Mouse (Mus musculus) hindbrain, embryonic 14.5 days (tissue): ENCODE results near the gene Zfp423. TPM values are rescaled to one million over a fixed set of nuclear protein-coding genes. Genes with fewer than 3 reads are reported as not detected.

ENCODE experiments used
- ATAC-seq: fragments of 200-750 bp; cut with Nextera tagmentation; 2 replicates; pipeline ENCODE4 v1.8.0; 2017; ENCODE audit warnings: moderate number of reproducible peaks, mild to moderate bottlenecking, moderate TSS enrichment, moderate library complexity; ENCODE audit not compliant: low FRiP score
- DNase-seq: peaks from one replicate; pipeline ENCODE4 v3.0.0-alpha.2; 2015; ENCODE audit warnings: low spot score
- H3K27ac ChIP-seq: fragments of 300-500 bp; sonication (generic); 2 replicates; pipeline ENCODE4 v1.5.1; 2014; ENCODE audit warnings: mild to moderate bottlenecking, moderate library complexity
- H3K27me3 ChIP-seq: fragments of 300-500 bp; sonication (generic); 2 replicates; pipeline ENCODE4 v1.6.1; 2014; ENCODE audit warnings: mild to moderate bottlenecking, low read length, mixed read lengths; ENCODE audit not compliant: control insufficient read depth, insufficient read depth
- H3K36me3 ChIP-seq: fragments of 300-500 bp; sonication (generic); replicated peaks from 2 replicates; pipeline ENCODE4 v1.6.1; 2014; ENCODE audit not compliant: control insufficient read depth, insufficient read depth
- H3K4me1 ChIP-seq: fragments of 300-500 bp; sonication (generic); replicated peaks from 2 replicates; pipeline ENCODE4 v1.6.1; 2014; ENCODE audit warnings: antibody characterized with exemption, low read length, mixed read lengths; ENCODE audit not compliant: control insufficient read depth, insufficient read depth
- H3K4me2 ChIP-seq: fragments of 300-500 bp; sonication (generic); replicated peaks from 2 replicates; pipeline ENCODE4 v1.6.1; 2014; ENCODE audit warnings: mild to moderate bottlenecking, moderate library complexity
- H3K4me3 ChIP-seq: fragments of 300-500 bp; sonication (generic); replicated peaks from 2 replicates; pipeline ENCODE4 v1.5.1; 2014; ENCODE audit warnings: mild to moderate bottlenecking, low read length
- H3K9ac ChIP-seq: fragments of 300-500 bp; sonication (generic); 2 replicates; pipeline ENCODE4 v1.6.1; 2014
- H3K9me3 ChIP-seq: fragments of 300-500 bp; sonication (generic); 2 replicates; pipeline ENCODE4 v1.6.1; 2016; ENCODE audit warnings: low read length; ENCODE audit not compliant: control insufficient read depth
- WGBS: fragments of 180-500 bp; shearing (Covaris S2); extraction: QIAGEN DNeasy Blood & Tissue Kit; methylation state at CpG from one replicate; pipeline ENCODE4 v1.1.7; 2014; 5-methylcytosine and 5-hydroxymethylcytosine counted together
- polyA plus RNA-seq: library from polyadenylated mRNA; unstranded; fragments of >200 nt; fragmentation: Nextera tagmentation; extraction: Ambion mirVana; gene quantifications from 2 replicates; pipeline ENCODE4 v1.2.1, GENCODE M21; 2014

The Zfp423 gene
- polyA plus RNA-seq, 1 experiment from 2014 or later: 42.3 TPM

DNA sequence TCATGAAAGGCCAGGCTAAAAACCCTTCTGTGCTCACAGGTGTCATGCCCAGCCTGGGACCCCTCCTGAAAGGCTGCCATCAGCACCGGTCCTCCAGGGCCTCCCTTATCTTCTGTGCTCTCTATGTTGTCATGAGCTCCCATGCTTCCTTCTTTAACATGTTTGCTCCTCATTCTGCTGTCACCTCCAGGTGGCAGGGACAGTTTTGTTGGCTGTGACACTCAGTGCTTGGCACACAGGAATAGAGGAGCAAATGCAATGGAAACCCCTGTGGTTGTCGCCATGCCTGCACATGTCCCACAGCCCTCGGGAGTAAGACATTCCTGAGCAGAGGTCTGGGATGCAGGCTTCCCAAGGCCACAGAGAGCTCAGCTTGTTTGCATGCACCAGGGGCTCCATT is 194.1 kb downstream of the Zfp423 start:
- Histone ChIP-seq H3K9ac (no peak overlapping the region), H3K4me3 (no peak overlapping the region), H3K27me3 (no peaks in the 10 kb centered on the region), H3K27ac (no peak overlapping the region), H3K9me3 (no peaks in the 10 kb centered on the region), H3K4me1 (no peaks in the 10 kb centered on the region), H3K36me3 (no peaks in the 10 kb centered on the region), H3K4me2 (no peak overlapping the region)
- 86% methylated on average over 3 of the region's 3 CpGs for WGBS
- ATAC-seq: no peak
- DNase-seq: no peak

DNA sequence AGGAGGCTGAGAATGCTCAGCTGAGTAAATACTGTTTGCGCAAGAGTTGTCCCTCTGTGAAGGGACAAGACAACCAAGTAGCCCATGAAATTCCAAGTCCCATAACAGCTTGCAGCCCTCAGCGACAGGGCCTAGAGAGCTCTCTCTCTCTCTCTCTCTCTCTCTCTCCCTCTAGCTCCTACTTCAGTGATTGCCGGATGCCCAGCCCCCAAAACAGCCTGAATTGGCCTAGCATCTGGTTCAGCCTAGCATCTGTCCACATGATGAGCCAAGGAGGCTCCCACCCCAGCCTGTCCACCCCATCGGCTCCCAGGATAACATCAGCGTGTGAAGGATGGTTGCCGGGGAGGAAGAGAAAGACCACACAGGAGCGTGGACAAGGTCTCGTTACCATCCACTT is 200.6 kb downstream of the Zfp423 start:
- DNase-seq (no peak), ATAC-seq (no peak)
- Histone ChIP-seq H3K36me3 (no peaks in the 10 kb centered on the region), H3K9ac (no peak overlapping the region), H3K4me2 (no peak overlapping the region), H3K27ac (peak overlapping the region; percentile 51; the same call in 1 of the 2 replicates), H3K27me3 (no peaks in the 10 kb centered on the region), H3K4me1 (peaks cover 12% of the 10 kb centered on the region; the same call in 1 of the 2 replicates), H3K4me3 (no peak overlapping the region), H3K9me3 (no peaks in the 10 kb centered on the region)
- WGBS: 43% methylated on average over 8 of the region's 8 CpGs

DNA sequence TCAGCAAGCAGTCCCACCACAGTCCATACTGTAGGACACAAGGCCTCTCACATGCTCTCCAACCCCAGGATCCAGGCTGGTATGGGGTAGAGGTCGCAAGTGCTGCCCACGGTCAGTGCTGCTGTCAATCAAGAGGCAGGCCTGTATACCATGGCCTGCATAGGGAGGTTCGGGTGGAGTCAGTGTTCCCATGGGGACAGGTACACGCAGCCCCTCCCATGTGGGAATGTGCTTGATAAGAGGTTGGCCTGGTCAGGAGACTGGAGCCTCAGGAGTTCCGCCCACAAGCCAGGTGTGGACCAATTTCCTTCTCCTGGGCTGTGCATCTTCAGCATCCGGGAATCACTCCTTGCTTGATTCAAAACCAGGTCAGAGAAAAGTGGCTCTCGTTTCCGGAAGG is 204.5 kb downstream of the Zfp423 start:
- Histone ChIP-seq H3K27ac (no peak overlapping the region), H3K27me3 (no peaks in the 10 kb centered on the region), H3K36me3 (no peaks in the 10 kb centered on the region), H3K4me2 (no peak overlapping the region), H3K4me1 (peaks cover 44% of the 10 kb centered on the region), H3K9ac (no peak overlapping the region), H3K9me3 (no peaks in the 10 kb centered on the region), H3K4me3 (no peak overlapping the region)
- ATAC-seq: no peak
- WGBS: 88% methylated on average over 8 of the region's 8 CpGs
- no peak for DNase-seq

DNA sequence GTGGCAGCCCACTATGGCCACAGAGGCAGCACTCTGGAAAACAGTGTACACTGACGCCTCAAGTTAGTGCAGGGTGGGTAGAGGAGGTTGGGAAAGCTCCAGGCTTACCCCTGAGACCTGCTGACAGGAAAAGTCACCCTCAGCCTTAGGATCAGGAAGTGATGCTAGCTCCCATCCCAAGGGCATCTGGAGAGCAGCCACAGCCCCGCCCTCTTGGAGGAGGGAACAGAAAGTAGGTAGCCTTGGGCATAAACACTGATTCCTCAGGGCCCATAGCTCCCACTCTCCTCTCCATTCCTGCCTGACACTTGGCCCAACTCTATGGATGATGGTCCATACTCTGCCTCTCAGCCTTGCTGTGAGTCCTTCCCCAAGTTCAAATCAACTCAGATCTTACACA is 205.8 kb downstream of the Zfp423 start:
- H3K4me2 ChIP-seq: no peak overlapping the region
- H3K9me3 ChIP-seq: no peaks in the 10 kb centered on the region
- no peaks in the 10 kb centered on the region for H3K27me3 ChIP-seq
- H3K36me3 ChIP-seq: no peaks in the 10 kb centered on the region
- H3K4me1 ChIP-seq: peaks cover 39% of the 10 kb centered on the region
- no peak overlapping the region for H3K27ac ChIP-seq
- ATAC-seq (no peak), DNase-seq (no peak)
- WGBS: 52% methylated on average over 2 of the region's 2 CpGs
- H3K9ac ChIP-seq: no peak overlapping the region
- no peak overlapping the region for H3K4me3 ChIP-seq

DNA sequence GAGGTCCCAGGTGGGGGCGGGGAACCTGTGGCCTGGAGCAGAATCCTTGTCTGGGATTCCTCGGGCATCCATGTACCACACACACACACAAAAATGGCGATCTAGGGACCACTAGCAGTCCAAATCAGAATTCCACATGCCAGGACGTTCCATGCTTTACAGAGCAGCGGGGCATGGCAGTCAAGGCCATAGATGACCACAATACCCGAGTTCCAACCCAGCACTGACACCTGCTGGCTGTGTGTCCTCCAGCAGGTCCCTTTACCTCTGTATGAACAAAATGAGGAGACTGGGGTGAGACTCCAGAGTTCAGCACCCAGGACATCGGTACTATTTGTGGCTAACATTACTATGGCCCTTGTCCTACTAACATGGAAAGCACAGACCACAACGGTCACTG is 206.2 kb downstream of the Zfp423 start:
- H3K27me3 ChIP-seq: no peaks in the 10 kb centered on the region
- no peaks in the 10 kb centered on the region for H3K9me3 ChIP-seq
- DNase-seq (no peak), ATAC-seq (0 out of 2 replicates have a peak, but pooled peaks have one; percentile 6)
- no peak overlapping the region for H3K4me2 ChIP-seq
- H3K36me3 ChIP-seq: no peaks in the 10 kb centered on the region
- peaks cover 34% of the 10 kb centered on the region for H3K4me1 ChIP-seq
- 0 out of 2 replicates have a peak overlapping the region, but pooled peaks have one; percentile 21 for H3K9ac ChIP-seq
- WGBS: 60% methylated on average over 8 of the region's 8 CpGs
- peak overlapping the region; percentile 66 for H3K27ac ChIP-seq
- H3K4me3 ChIP-seq: no peak overlapping the region

DNA sequence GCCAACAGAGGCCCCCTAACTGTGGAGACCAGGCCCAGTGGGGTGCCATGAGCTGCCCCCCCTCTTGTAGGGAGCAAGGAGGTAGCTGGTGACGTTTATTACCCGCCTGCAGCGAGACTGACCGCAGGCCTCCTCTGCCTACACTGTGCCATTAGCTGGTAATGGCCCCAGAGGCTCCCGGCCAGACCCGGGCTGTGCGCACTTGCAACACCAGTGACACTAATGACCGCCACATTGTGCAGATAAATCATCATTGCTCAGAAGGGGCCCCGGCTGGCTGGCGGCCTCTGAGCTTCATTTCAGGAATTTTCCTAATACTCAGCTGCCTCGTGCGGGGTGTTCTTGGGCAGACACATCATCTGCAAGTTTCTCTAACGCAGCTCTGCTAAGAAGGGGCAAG is 206.7 kb downstream of the Zfp423 start:
- Histone ChIP-seq H3K27me3 (no peaks in the 10 kb centered on the region), H3K27ac (peak overlapping the region; percentile 66), H3K9ac (0 out of 2 replicates have a peak overlapping the region, but pooled peaks have one; percentile 21), H3K36me3 (no peaks in the 10 kb centered on the region), H3K4me1 (peaks cover 37% of the 10 kb centered on the region), H3K9me3 (no peaks in the 10 kb centered on the region), H3K4me3 (no peak overlapping the region), H3K4me2 (no peak overlapping the region)
- WGBS: 46% methylated on average over 13 of the region's 13 CpGs
- DNase-seq (no peak), ATAC-seq (0 out of 2 replicates have a peak, but pooled peaks have one; percentile 56)

DNA sequence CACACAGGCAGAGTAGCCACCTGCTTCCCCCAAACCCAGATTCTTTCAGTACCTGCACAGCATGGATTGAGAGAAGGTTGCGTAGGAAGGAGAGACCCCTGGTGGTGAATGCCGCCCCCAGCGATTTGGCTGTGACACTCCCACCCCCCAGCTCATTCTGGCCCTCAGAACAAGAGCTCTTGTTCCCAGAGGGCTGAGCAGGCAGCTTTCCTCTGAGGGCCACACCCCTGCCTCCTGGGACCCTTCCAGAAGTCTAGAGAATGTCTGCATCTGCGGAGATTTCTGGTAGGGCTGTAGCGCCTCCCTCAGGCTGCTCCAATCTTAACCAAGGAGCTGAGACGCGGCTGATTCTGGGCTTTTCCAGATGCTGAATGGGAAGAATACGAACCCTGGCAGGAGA is 211.8 kb downstream of the Zfp423 start:
- Histone ChIP-seq H3K4me1 (peaks cover 77% of the 10 kb centered on the region), H3K27me3 (no peaks in the 10 kb centered on the region)

DNA sequence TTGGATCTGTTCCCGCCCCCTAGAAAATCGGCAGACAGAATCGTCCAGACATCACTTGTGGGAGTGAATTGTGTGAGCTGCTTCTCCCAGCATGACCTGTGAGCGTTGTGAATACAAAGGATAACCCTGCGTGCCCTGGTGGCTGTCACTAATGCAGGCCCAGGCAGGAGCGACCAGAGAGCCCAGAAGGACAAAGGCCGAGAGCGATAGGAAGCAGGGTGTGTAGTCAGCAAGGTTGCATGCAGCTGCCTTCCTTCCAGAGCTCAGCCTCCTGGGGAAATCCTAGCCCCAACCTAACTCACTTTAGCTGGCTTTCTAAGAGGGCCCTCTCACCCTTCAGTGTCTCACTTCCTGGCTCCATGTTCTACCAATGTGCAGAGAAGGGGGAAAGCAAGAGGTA is 212.3 kb downstream of the Zfp423 start:
- peak overlapping the region; percentile 86 for H3K27ac ChIP-seq
- H3K9ac ChIP-seq: no peak overlapping the region
- no peaks in the 10 kb centered on the region for H3K27me3 ChIP-seq
- no peak for DNase-seq
- WGBS: 6% methylated on average over 8 of the region's 8 CpGs
- no peak overlapping the region for H3K4me3 ChIP-seq
- H3K36me3 ChIP-seq: no peaks in the 10 kb centered on the region
- H3K4me1 ChIP-seq: peaks cover 76% of the 10 kb centered on the region
- no peaks in the 10 kb centered on the region for H3K9me3 ChIP-seq
- no peak overlapping the region for H3K4me2 ChIP-seq
- no peak for ATAC-seq

More for the DNA sequence above, 211.8 kb downstream of the Zfp423 start:
- 18% methylated on average over 8 of the region's 8 CpGs for WGBS
- Histone ChIP-seq H3K36me3 (no peaks in the 10 kb centered on the region), H3K4me3 (no peak overlapping the region), H3K27ac (peak overlapping the region; percentile 86), H3K9ac (no peak overlapping the region), H3K9me3 (no peaks in the 10 kb centered on the region), H3K4me2 (no peak overlapping the region)
- ATAC-seq (no peak; the same call in 1 of the 2 replicates), DNase-seq (peak; percentile 72)

DNA sequence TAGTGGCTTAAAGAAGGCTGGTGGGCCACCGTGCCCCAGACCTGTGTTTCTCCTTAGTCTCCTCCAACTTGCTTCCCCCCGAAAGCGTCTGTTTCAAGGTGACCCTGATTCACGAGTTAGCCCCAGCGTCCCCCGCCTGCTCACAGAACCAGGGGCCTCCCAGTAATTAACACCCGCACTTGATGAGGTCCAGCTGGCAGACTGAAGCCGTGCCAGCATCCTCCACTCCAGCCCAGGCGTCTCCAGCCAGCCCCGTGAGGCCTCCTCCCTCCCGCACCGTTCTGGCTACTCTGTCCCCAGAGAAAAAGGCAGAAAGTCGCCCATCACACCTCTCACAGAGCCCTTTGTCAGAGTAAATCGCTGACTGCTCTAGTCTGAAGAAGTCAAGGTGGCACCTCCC is 213.3 kb downstream of the Zfp423 start:
- no peaks in the 10 kb centered on the region for H3K36me3 ChIP-seq
- H3K27ac ChIP-seq: peak overlapping the region; percentile 86
- peak; percentile 41; the same call in 1 of the 2 replicates for ATAC-seq
- no peaks in the 10 kb centered on the region for H3K9me3 ChIP-seq
- H3K4me3 ChIP-seq: no peak overlapping the region
- H3K27me3 ChIP-seq: no peaks in the 10 kb centered on the region
- H3K4me2 ChIP-seq: no peak overlapping the region
- H3K4me1 ChIP-seq: peaks cover 79% of the 10 kb centered on the region
- DNase-seq: peak; percentile 42
- WGBS: 29% methylated on average over 14 of the region's 14 CpGs
- H3K9ac ChIP-seq: peak overlapping the region; percentile 34; the same call in 1 of the 2 replicates
